Mouse (Mus musculus): ENCODE measurements at regions not wholly inside any gene's neighbourhood (a gene's known extent, or its start where the extent isn't known, plus 50 kb on each side); places are given as distances from the start of the nearest gene placed in this dataset.

DNA sequence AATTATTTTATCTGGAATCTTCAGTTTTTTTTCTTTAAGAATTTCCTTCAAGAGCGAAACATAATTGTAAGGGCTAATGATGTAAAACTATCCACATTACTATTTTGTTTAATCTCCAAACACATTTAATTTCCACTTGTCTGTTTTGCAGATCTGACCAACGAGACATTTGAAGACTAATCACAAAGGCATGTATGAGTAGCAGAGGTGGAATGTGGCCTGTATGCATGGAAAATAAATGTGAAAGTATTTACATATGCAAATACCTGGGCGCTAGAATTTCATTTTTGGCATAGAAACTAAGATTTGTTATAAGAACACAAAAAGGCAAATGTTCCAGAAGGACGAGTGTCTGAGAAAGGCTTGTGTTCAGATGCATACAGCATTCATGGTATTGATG is 375.2 kb downstream of the Efnb2 start:
- no peaks in the 10 kb centered on the region for H3K9me3 ChIP-seq (replicated peaks; ENCODE audit: control insufficient read depth, insufficient read depth, low read length, poor library complexity, severe bottlenecking)
- no peaks in the 10 kb centered on the region for H3K27me3 ChIP-seq (ENCODE audit: control insufficient read depth, insufficient read depth, low read length, poor library complexity, severe bottlenecking)
- no peaks in the 10 kb centered on the region for H3K36me3 ChIP-seq (ENCODE audit: control insufficient read depth, insufficient read depth, low read length, poor library complexity, severe bottlenecking)
- no peak overlapping the region for H3K27ac ChIP-seq (ENCODE audit: insufficient read depth, low read length)
- H3K4me1 ChIP-seq (ENCODE audit: control insufficient read depth, insufficient read depth, low read length), result no peaks in the 10 kb centered on the region
- TF ChIP-seq POLR2A (IDR thresholded peaks at IDR 0.05; ENCODE audit: insufficient read depth, low read length) (no peak), CTCF (IDR thresholded peaks at IDR 0.05; ENCODE audit: low read depth, low read length) (no peak), EP300 (IDR thresholded peaks at IDR 0.05; ENCODE audit: insufficient read depth, low read depth, low read length) (no peak)
- H3K4me3 ChIP-seq (ENCODE audit: low read depth, low read length), result no peak overlapping the region
- no peak overlapping the region for H3K9ac ChIP-seq (ENCODE audit: low read depth, poor library complexity, severe bottlenecking)

DNA sequence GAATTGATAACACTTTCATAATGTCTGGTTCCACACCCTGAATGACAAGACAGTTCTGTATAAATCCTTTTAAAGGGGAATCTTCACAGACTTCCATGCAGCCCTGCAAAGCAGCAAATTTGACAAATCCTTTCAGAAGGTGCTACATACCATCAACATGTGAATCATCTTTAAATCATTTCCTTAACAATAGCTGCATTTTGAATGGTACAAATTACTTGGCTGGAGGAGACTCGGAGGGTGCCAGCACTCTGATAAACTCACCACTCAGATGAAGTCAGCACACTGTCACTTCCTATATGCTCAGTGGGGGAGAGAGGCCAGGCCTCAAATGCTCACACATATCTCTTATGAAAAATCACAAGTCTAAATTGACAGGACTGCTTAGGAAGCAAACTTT is 386.1 kb downstream of the Efnb2 start:
- H3K4me1 ChIP-seq (ENCODE audit: control insufficient read depth, insufficient read depth, low read length), result no peaks in the 10 kb centered on the region
- H3K27me3 ChIP-seq (ENCODE audit: control insufficient read depth, insufficient read depth, low read length, poor library complexity, severe bottlenecking), result no peaks in the 10 kb centered on the region
- no peaks in the 10 kb centered on the region for H3K36me3 ChIP-seq (ENCODE audit: control insufficient read depth, insufficient read depth, low read length, poor library complexity, severe bottlenecking)
- H3K27ac ChIP-seq (ENCODE audit: insufficient read depth, low read length), result no peak overlapping the region
- H3K9me3 ChIP-seq (replicated peaks; ENCODE audit: control insufficient read depth, insufficient read depth, low read length, poor library complexity, severe bottlenecking), result no peaks in the 10 kb centered on the region
- TF ChIP-seq POLR2A (IDR thresholded peaks at IDR 0.05; ENCODE audit: insufficient read depth, low read length), result no peak
- TF ChIP-seq EP300 (IDR thresholded peaks at IDR 0.05; ENCODE audit: insufficient read depth, low read depth, low read length), result no peak
- TF ChIP-seq CTCF (IDR thresholded peaks at IDR 0.05; ENCODE audit: low read depth, low read length), result no peak
- no peak overlapping the region for H3K4me3 ChIP-seq (ENCODE audit: low read depth, low read length)
- no peak overlapping the region for H3K9ac ChIP-seq (ENCODE audit: low read depth, poor library complexity, severe bottlenecking)

DNA sequence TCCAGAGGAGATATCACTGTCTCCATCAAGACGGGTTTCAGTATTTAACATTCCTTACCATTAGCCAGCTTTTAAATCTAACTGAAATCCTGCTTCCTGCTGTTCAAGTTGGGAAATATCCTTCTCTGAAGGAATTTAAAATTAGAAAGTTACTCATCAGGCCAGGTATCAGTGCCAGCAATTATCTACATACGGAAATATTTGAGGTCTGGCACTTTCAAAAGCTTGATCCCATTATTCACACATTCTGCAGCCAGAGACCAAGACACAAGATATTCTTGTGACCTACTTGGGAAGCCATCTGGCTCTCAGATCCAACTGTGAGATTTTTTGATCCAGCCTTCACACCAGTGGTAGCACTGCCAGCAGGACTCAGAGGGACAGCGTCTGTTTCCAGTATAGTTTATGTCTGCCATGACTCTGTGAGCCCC is 386.8 kb downstream of the Efnb2 start:
- Histone ChIP-seq H3K27me3 (ENCODE audit: control insufficient read depth, insufficient read depth, low read length, poor library complexity, severe bottlenecking) (no peaks in the 10 kb centered on the region), H3K4me1 (ENCODE audit: control insufficient read depth, insufficient read depth, low read length) (no peaks in the 10 kb centered on the region), H3K27ac (ENCODE audit: insufficient read depth, low read length) (no peak overlapping the region), H3K4me3 (ENCODE audit: low read depth, low read length) (no peak overlapping the region), H3K9me3 (replicated peaks; ENCODE audit: control insufficient read depth, insufficient read depth, low read length, poor library complexity, severe bottlenecking) (no peaks in the 10 kb centered on the region), H3K36me3 (ENCODE audit: control insufficient read depth, insufficient read depth, low read length, poor library complexity, severe bottlenecking) (no peaks in the 10 kb centered on the region), H3K9ac (ENCODE audit: low read depth, poor library complexity, severe bottlenecking) (no peak overlapping the region)
- TF ChIP-seq POLR2A (IDR thresholded peaks at IDR 0.05; ENCODE audit: insufficient read depth, low read length) (no peak), EP300 (IDR thresholded peaks at IDR 0.05; ENCODE audit: insufficient read depth, low read depth, low read length) (no peak), CTCF (IDR thresholded peaks at IDR 0.05; ENCODE audit: low read depth, low read length) (no peak)

DNA sequence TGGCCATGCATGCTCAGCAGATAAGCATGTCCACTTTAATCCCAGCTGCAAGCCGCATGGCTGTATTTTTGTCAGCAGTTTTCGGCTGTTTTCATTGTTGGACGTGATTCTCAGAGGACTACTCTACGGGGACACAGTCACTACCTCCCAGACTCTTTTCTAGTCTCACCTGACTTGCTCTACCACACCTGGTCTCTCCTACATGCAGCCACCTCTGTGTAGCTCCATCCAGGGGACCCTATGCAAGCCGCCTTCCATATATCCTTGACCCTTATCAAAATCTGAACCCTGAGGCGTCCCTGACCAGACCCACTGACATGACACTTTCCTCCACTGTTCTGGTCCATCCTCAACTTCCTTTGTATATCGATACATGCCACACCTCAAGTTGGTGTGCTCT is 402.2 kb downstream of the Efnb2 start:
- Histone ChIP-seq H3K4me3 (ENCODE audit: low read depth, low read length) (no peak overlapping the region), H3K4me1 (ENCODE audit: control insufficient read depth, insufficient read depth, low read length) (no peaks in the 10 kb centered on the region), H3K27ac (ENCODE audit: insufficient read depth, low read length) (no peak overlapping the region), H3K27me3 (ENCODE audit: control insufficient read depth, insufficient read depth, low read length, poor library complexity, severe bottlenecking) (no peaks in the 10 kb centered on the region), H3K36me3 (ENCODE audit: control insufficient read depth, insufficient read depth, low read length, poor library complexity, severe bottlenecking) (no peaks in the 10 kb centered on the region), H3K9ac (ENCODE audit: low read depth, poor library complexity, severe bottlenecking) (no peak overlapping the region), H3K9me3 (replicated peaks; ENCODE audit: control insufficient read depth, insufficient read depth, low read length, poor library complexity, severe bottlenecking) (peaks cover 6% of the 10 kb centered on the region)
- TF ChIP-seq CTCF (IDR thresholded peaks at IDR 0.05; ENCODE audit: low read depth, low read length) (no peak), EP300 (IDR thresholded peaks at IDR 0.05; ENCODE audit: insufficient read depth, low read depth, low read length) (no peak), POLR2A (IDR thresholded peaks at IDR 0.05; ENCODE audit: insufficient read depth, low read length) (no peak)

DNA sequence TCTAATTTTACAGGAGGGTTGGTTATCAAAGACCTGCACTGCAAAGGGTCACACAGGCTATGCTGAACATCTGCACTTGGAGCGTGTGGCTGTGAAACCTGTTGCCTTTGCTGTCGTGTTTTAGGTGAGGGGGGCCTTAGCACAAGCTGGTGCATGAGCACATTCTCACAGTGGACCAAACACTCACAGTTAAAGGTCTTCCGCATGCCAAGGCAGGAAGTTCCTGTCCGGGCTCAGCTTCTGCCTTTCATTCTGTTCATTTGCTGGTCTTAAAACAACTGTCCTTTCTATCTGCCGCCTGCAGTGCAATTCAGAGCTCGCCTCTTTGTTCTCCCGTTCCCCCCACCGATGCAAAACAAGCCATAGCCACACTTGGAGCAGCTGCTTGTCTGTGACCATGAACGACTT is 402.8 kb downstream of the Efnb2 start:
- no peaks in the 10 kb centered on the region for H3K4me1 ChIP-seq (ENCODE audit: control insufficient read depth, insufficient read depth, low read length)
- H3K4me3 ChIP-seq (ENCODE audit: low read depth, low read length), result no peak overlapping the region
- peaks cover 6% of the 10 kb centered on the region for H3K9me3 ChIP-seq (replicated peaks; ENCODE audit: control insufficient read depth, insufficient read depth, low read length, poor library complexity, severe bottlenecking)
- H3K27me3 ChIP-seq (ENCODE audit: control insufficient read depth, insufficient read depth, low read length, poor library complexity, severe bottlenecking), result no peaks in the 10 kb centered on the region
- TF ChIP-seq EP300 (IDR thresholded peaks at IDR 0.05; ENCODE audit: insufficient read depth, low read depth, low read length) (no peak), CTCF (IDR thresholded peaks at IDR 0.05; ENCODE audit: low read depth, low read length) (no peak), POLR2A (IDR thresholded peaks at IDR 0.05; ENCODE audit: insufficient read depth, low read length) (no peak)
- no peak overlapping the region for H3K27ac ChIP-seq (ENCODE audit: insufficient read depth, low read length)
- no peaks in the 10 kb centered on the region for H3K36me3 ChIP-seq (ENCODE audit: control insufficient read depth, insufficient read depth, low read length, poor library complexity, severe bottlenecking)
- no peak overlapping the region for H3K9ac ChIP-seq (ENCODE audit: low read depth, poor library complexity, severe bottlenecking)

DNA sequence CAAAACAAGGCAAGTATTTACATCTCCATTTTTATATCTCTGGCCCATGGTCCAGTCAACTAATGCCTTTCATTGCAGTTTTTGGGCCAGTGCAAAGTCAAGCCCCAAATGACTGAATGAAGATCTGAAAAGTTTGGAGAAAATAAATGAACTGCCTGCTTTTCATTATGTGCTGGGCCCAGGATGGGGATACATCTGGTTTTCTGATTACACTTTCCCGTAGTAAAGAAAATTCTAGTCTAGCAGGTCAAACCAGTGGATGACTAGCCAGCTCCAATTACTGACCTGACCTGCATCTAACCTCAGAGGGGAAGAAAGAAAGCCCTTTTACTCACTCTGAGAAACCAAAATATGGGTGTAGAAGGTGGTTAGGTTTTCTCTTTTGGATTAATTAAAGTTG is 404.7 kb downstream of the Efnb2 start:
- Histone ChIP-seq H3K9me3 (replicated peaks; ENCODE audit: control insufficient read depth, insufficient read depth, low read length, poor library complexity, severe bottlenecking) (no peaks in the 10 kb centered on the region), H3K4me3 (ENCODE audit: low read depth, low read length) (no peak overlapping the region), H3K36me3 (ENCODE audit: control insufficient read depth, insufficient read depth, low read length, poor library complexity, severe bottlenecking) (no peaks in the 10 kb centered on the region), H3K9ac (ENCODE audit: low read depth, poor library complexity, severe bottlenecking) (no peak overlapping the region), H3K4me1 (ENCODE audit: control insufficient read depth, insufficient read depth, low read length) (no peaks in the 10 kb centered on the region), H3K27me3 (ENCODE audit: control insufficient read depth, insufficient read depth, low read length, poor library complexity, severe bottlenecking) (no peaks in the 10 kb centered on the region), H3K27ac (ENCODE audit: insufficient read depth, low read length) (no peak overlapping the region)
- no peak for TF ChIP-seq EP300 (IDR thresholded peaks at IDR 0.05; ENCODE audit: insufficient read depth, low read depth, low read length)
- TF ChIP-seq CTCF (IDR thresholded peaks at IDR 0.05; ENCODE audit: low read depth, low read length), result no peak
- no peak for TF ChIP-seq POLR2A (IDR thresholded peaks at IDR 0.05; ENCODE audit: insufficient read depth, low read length)
